Mouse (Mus musculus): ENCODE data around the gene Gm45234. TPM values are rescaled to one million over a fixed set of nuclear protein-coding genes. Genes with fewer than 3 reads are reported as not detected.
"Not testable (repeated sequence)": the region's sequence is repeated elsewhere in the genome, so short reads cannot be mapped to it uniquely, and the experiment has no call there.

Gm45234 gene
- polyA plus RNA-seq (2015; fragmentation: Nextera tagmentation; extraction: Ambion mirVana): not detected in 2 replicates

GRCm38 (mm10) chr6:124755831-124756595 is at the start of gene Gm45234, which contains the start of gene Atn1:
TSS of gene Gm45234 (minus strand) at chr6:124756021.
TSS of gene Atn1 (minus strand) at chr6:124756524.
- Histone ChIP-seq H3K36me3 (0 out of 2 replicates have a peak, but pooled peaks cover 3% of the 10 kb centered on the region), H3K27ac (peak within 1 kb of the TSS; percentile 99), H3K4me2 (peak within 1 kb of the TSS; percentile 92), H3K9me3 (no peaks in the 10 kb centered on the region), H3K4me1 (replicated peaks) (peaks cover 60% of the 10 kb centered on the region), H3K27me3 (no peaks in the 10 kb centered on the region), H3K9ac (peak within 1 kb of the TSS; percentile 95), H3K4me3 (peak within 1 kb of the TSS; percentile 80)
- ATAC-seq (ENCODE audit: low FRiP score): peak; percentile 45
- WGBS: under 1% methylated on average over 48 of the region's 100 CpGs

- Histone ChIP-seq H3K27ac (no peak overlapping the region), H3K4me1 (replicated peaks) (peaks cover 30% of the 10 kb centered on the region), H3K9ac (no peak overlapping the region), H3K27me3 (peaks cover 3% of the 10 kb centered on the region; the same call in 1 of the 2 replicates), H3K9me3 (no peaks in the 10 kb centered on the region), H3K4me2 (no peak overlapping the region), H3K4me3 (no peak overlapping the region), H3K36me3 (no peaks in the 10 kb centered on the region)
- WGBS: 94% methylated on average over 3 of the region's 3 CpGs
- ATAC-seq (ENCODE audit: low FRiP score): no peak
These were observed 48.5 kb upstream of the Gm45234 start for GRCm38 (mm10) chr6:124804341-124804740.

- not testable (repeated sequence) for H3K27ac ChIP-seq; H3K9me3 ChIP-seq; H3K27me3 ChIP-seq; ATAC-seq (ENCODE audit: low FRiP score); H3K9ac ChIP-seq; H3K4me3 ChIP-seq; H3K36me3 ChIP-seq; H3K4me2 ChIP-seq
- 98% methylated on average over 4 of the region's 4 CpGs for WGBS
- H3K4me1 ChIP-seq (replicated peaks): peaks cover 23% of the 10 kb centered on the region
These were observed 47.9 kb upstream of the Gm45234 start for GRCm38 (mm10) chr6:124803691-124804090.

- peaks cover 17% of the 10 kb centered on the region for H3K4me1 ChIP-seq (replicated peaks)
- no peak overlapping the region for H3K4me3 ChIP-seq
- peaks cover 3% of the 10 kb centered on the region; the same call in 1 of the 2 replicates for H3K27me3 ChIP-seq
- H3K27ac ChIP-seq: no peak overlapping the region
- WGBS: 72% methylated on average over 3 of the region's 3 CpGs
- H3K4me2 ChIP-seq: no peak overlapping the region
- no peaks in the 10 kb centered on the region for H3K36me3 ChIP-seq
- H3K9me3 ChIP-seq: no peaks in the 10 kb centered on the region
- no peak for ATAC-seq (ENCODE audit: low FRiP score)
- H3K9ac ChIP-seq: no peak overlapping the region
These were observed 47.2 kb upstream of the Gm45234 start for GRCm38 (mm10) chr6:124803061-124803460.

- H3K9ac ChIP-seq; H3K4me3 ChIP-seq; H3K36me3 ChIP-seq; H3K4me2 ChIP-seq; H3K27ac ChIP-seq; H3K9me3 ChIP-seq; ATAC-seq (ENCODE audit: low FRiP score); H3K27me3 ChIP-seq: not testable (repeated sequence)
- H3K4me1 ChIP-seq (replicated peaks): peaks cover 15% of the 10 kb centered on the region
- WGBS: 12% methylated on average over 7 of the region's 9 CpGs
These were observed 46.6 kb upstream of the Gm45234 start for GRCm38 (mm10) chr6:124802400-124802799.

GRCm38 (mm10) chr6:124796200-124796599 is 40.4 kb upstream of the Gm45234 start:
- ATAC-seq (ENCODE audit: low FRiP score): no peak
- Histone ChIP-seq H3K27me3 (no peaks in the 10 kb centered on the region), H3K36me3 (no peaks in the 10 kb centered on the region), H3K4me3 (no peak overlapping the region), H3K9me3 (no peaks in the 10 kb centered on the region), H3K9ac (no peak overlapping the region), H3K4me1 (replicated peaks) (no peaks in the 10 kb centered on the region), H3K4me2 (no peak overlapping the region), H3K27ac (no peak overlapping the region)
- 89% methylated on average over 2 of the region's 2 CpGs for WGBS

- WGBS: 69% methylated on average over 4 of the region's 4 CpGs
- H3K4me3 ChIP-seq: no peak overlapping the region
- H3K36me3 ChIP-seq: no peaks in the 10 kb centered on the region
- H3K4me1 ChIP-seq (replicated peaks): no peaks in the 10 kb centered on the region
- no peak overlapping the region for H3K4me2 ChIP-seq
- H3K27ac ChIP-seq: no peak overlapping the region
- ATAC-seq (ENCODE audit: low FRiP score): no peak
- H3K9me3 ChIP-seq: no peaks in the 10 kb centered on the region
- no peaks in the 10 kb centered on the region for H3K27me3 ChIP-seq
- H3K9ac ChIP-seq: no peak overlapping the region
These were observed 40.0 kb upstream of the Gm45234 start for GRCm38 (mm10) chr6:124795781-124796180.

GRCm38 (mm10) chr6:124791911-124792310 is 36.1 kb upstream of the Gm45234 start:
- Histone ChIP-seq H3K27me3 (no peaks in the 10 kb centered on the region), H3K4me1 (replicated peaks) (no peaks in the 10 kb centered on the region), H3K4me2 (no peak overlapping the region), H3K27ac (no peak overlapping the region), H3K9ac (no peak overlapping the region), H3K9me3 (no peaks in the 10 kb centered on the region), H3K4me3 (no peak overlapping the region), H3K36me3 (no peaks in the 10 kb centered on the region)
- ATAC-seq (ENCODE audit: low FRiP score): no peak
- WGBS: 82% methylated on average over 3 of the region's 3 CpGs

- Histone ChIP-seq H3K9ac (no peak overlapping the region), H3K27ac (no peak overlapping the region), H3K9me3 (no peaks in the 10 kb centered on the region), H3K4me2 (no peak overlapping the region), H3K4me1 (replicated peaks) (no peaks in the 10 kb centered on the region), H3K36me3 (no peaks in the 10 kb centered on the region), H3K4me3 (no peak overlapping the region), H3K27me3 (no peaks in the 10 kb centered on the region)
- WGBS: 75% methylated on average over 4 of the region's 4 CpGs
- no peak for ATAC-seq (ENCODE audit: low FRiP score)
These were observed 34.3 kb upstream of the Gm45234 start for GRCm38 (mm10) chr6:124790121-124790520.

- Histone ChIP-seq H3K4me3 (no peak overlapping the region), H3K9me3 (no peaks in the 10 kb centered on the region), H3K4me2 (no peak overlapping the region), H3K9ac (no peak overlapping the region), H3K4me1 (replicated peaks) (no peaks in the 10 kb centered on the region), H3K36me3 (no peaks in the 10 kb centered on the region), H3K27me3 (no peaks in the 10 kb centered on the region), H3K27ac (no peak overlapping the region)
- ATAC-seq (ENCODE audit: low FRiP score): no peak
- 78% methylated on average over 4 of the region's 4 CpGs for WGBS
These were observed 33.7 kb upstream of the Gm45234 start for GRCm38 (mm10) chr6:124789519-124789918.

GRCm38 (mm10) chr6:124787722-124788121 is 31.9 kb upstream of the Gm45234 start:
- Histone ChIP-seq H3K4me2 (no peak overlapping the region), H3K4me1 (replicated peaks) (no peaks in the 10 kb centered on the region), H3K4me3 (no peak overlapping the region), H3K9me3 (no peaks in the 10 kb centered on the region), H3K27ac (no peak overlapping the region), H3K27me3 (no peaks in the 10 kb centered on the region), H3K9ac (no peak overlapping the region), H3K36me3 (no peaks in the 10 kb centered on the region)
- 84% methylated on average over 10 of the region's 10 CpGs for whole genome bisulfite sequencing
- ATAC-seq (ENCODE audit: low FRiP score): no peak

- Histone ChIP-seq H3K4me3 (no peak overlapping the region), H3K4me1 (replicated peaks) (peaks cover 2% of the 10 kb centered on the region; the same call in 1 of the 2 replicates), H3K27ac (no peak overlapping the region), H3K9ac (no peak overlapping the region), H3K4me2 (no peak overlapping the region), H3K36me3 (no peaks in the 10 kb centered on the region), H3K9me3 (no peaks in the 10 kb centered on the region), H3K27me3 (no peaks in the 10 kb centered on the region)
- ATAC-seq (ENCODE audit: low FRiP score): no peak
- 61% methylated on average over 8 of the region's 8 CpGs for WGBS
These were observed 31.1 kb upstream of the Gm45234 start for GRCm38 (mm10) chr6:124786756-124787420.
